Mouse (Mus musculus): ENCODE measurements around the gene Gcn1l1. TPM values are rescaled to one million over a fixed set of nuclear protein-coding genes. Genes with fewer than 3 reads are reported as not detected.

Gene Gcn1l1
- polyA plus RNA-seq (2014; fragmentation: Illumina TruSeq; extraction: RNeasy Lipid Tissue Mini Kit (QIAGEN cat#74804); ENCODE audit: low read depth, low replicate concordance) = 4.3 TPM

DNA sequence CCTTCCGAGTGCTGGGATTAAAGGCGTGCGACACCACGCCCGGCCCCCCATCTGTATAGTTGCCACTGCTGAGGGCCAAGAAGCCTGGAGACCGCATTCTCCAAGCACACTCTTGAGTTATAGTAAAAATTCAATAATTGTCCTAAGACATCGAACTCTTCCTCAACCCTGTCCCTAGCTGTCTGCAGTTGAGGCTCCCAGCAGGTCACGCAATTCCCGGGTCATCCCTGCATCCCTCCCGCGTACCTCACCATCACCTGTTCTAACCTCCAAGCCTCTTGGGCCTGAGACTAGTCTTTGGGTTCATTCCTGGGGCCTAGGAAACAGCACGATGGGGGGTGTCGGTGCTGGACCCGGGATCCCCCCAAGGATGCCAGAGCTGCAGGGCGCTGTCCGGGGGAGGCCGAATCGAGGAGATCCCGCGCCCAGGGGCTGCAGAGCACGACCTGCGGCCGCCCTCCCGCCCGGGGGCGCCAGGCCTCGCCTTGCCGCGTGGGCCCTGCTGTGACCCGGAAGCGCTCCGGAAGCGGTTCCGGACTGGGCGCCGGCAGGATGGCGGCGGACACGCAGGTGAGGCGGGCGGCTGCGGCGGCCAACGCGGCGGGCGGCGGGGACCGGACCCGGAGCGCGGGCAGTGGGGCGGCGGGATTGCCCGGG is at the start of gene Gcn1l1:
Gcn1l1 (plus strand) TSS at position 518 of the 657 bp plus-strand sequence.

DNA sequence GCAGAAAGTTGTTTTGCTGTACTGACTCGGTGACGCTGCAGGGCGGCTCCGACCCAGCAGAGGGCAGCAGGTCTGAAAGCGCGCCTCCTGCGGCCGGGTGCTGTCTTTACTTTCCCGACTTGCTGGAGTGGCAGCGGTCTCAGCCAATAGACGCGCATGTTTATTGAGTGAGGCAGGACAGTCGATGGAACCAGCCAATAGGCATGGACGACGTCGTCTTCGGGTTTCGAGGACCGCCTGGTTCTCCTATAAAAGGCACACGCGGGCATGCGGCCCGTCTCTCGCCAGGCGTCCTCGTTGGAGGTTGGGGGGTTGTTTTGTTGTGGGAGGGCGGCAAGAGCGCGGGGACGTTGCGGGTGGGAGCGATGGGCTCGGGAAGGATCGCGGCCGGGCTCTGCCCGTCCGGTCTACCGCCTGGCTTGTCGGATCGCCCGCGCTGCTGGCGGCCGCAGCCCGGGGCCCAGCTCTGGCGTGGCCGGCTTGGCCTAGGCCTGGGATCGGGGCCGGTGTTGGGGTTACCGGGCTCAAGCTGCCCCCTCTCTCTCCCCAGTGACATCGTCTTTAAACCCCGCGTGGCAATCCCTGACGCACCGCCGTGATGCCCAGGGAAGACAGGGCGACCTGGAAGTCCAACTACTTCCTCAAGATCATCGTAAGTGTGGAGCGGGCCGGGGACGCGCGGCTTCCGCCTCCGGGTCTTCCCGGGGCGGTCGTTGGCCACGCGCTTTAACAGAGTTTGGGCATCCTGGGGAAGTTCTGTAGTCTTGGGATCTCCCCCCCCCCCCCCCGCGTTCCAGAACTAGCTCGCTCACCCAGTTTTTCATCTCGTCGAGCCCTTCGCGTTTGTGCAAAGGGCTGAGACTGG is 5.6 kb upstream of the Gcn1l1 start, which contains the start of gene Rplp0:
Rplp0 (plus strand) TSS at position 231 of the 865 bp plus-strand sequence.

DNA sequence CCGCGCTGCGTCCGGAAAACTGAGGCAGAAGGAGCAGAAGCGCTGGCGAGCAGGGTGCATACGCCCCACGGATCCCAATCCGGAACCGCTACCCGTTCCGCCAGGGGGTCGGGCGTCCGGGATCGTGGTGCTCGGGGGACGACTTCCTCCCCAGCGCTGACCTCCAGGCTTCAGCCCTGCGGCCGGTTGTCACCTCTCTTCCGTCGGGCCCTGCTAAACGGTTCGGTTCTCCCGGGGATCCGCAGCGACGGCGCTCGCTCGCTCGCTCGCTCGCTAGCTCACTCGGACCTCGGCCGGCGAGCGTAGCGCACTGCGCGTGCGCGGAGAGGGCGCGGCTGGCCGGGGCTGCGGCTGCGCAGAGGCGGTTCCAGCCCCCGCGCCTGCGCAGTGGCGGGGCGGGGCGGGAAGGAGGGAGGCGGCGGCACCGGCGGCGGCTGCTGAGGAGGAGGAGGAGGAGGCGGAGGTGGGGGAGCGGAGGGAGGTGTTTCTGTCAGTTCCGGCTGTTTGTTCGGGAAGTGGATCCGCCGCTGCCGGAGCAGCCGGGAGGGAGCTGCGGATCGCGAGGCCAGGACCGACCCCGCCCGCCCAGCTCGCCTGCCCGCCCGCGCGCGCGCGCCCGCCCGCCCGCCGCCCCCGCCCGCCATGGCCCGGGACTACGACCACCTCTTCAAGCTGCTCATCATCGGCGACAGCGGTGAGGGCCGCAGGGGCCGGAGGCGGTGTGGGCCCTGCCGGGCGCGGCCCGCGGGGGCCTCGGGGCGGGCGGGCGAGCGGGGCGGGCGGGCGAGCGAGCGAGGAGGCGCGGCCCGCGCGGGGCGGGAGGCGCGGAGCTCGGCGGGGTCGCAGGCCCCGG is 66.7 kb downstream of the Gcn1l1 start, which contains the start of gene Rab35:
Rab35 (plus strand) TSS at position 404 of the 853 bp plus-strand sequence.

Other genes starting within 250 kb of the Gcn1l1 start
- gene Srsf9, start 238.1 kb upstream of the Gcn1l1 start, polyA plus RNA-seq (2014; fragmentation: Illumina TruSeq; extraction: RNeasy Lipid Tissue Mini Kit (QIAGEN cat#74804); ENCODE audit: low read depth, low replicate concordance) = 43.0 TPM
- 27.7 TPM for gene Gatc, start 224.1 kb upstream of the Gcn1l1 start, polyA plus RNA-seq (2014; fragmentation: Illumina TruSeq; extraction: RNeasy Lipid Tissue Mini Kit (QIAGEN cat#74804); ENCODE audit: low read depth, low replicate concordance)
- 3.8 TPM for gene Triap1, start 224.0 kb upstream of the Gcn1l1 start, polyA plus RNA-seq (2014; fragmentation: Illumina TruSeq; extraction: RNeasy Lipid Tissue Mini Kit (QIAGEN cat#74804); ENCODE audit: low read depth, low replicate concordance)
- 36.1 TPM for gene Cox6a1, start 216.3 kb upstream of the Gcn1l1 start, polyA plus RNA-seq (2014; fragmentation: Illumina TruSeq; extraction: RNeasy Lipid Tissue Mini Kit (QIAGEN cat#74804); ENCODE audit: low read depth, low replicate concordance)
- gene Msi1, start 135.7 kb upstream of the Gcn1l1 start, polyA plus RNA-seq (2014; fragmentation: Illumina TruSeq; extraction: RNeasy Lipid Tissue Mini Kit (QIAGEN cat#74804); ENCODE audit: low read depth, low replicate concordance) = 11.8 TPM
- gene Pla2g1b, start 99.0 kb upstream of the Gcn1l1 start, polyA plus RNA-seq (2014; fragmentation: Illumina TruSeq; extraction: RNeasy Lipid Tissue Mini Kit (QIAGEN cat#74804); ENCODE audit: low read depth, low replicate concordance) = not detected
- 15.1 TPM for gene Sirt4, start 80.5 kb upstream of the Gcn1l1 start, polyA plus RNA-seq (2014; fragmentation: Illumina TruSeq; extraction: RNeasy Lipid Tissue Mini Kit (QIAGEN cat#74804); ENCODE audit: low read depth, low replicate concordance)
- gene Pxn, start 58.6 kb upstream of the Gcn1l1 start, polyA plus RNA-seq (2014; fragmentation: Illumina TruSeq; extraction: RNeasy Lipid Tissue Mini Kit (QIAGEN cat#74804); ENCODE audit: low read depth, low replicate concordance) = 7.3 TPM
- 37.4 TPM for gene Rplp0, start 5.8 kb upstream of the Gcn1l1 start, polyA plus RNA-seq (2014; fragmentation: Illumina TruSeq; extraction: RNeasy Lipid Tissue Mini Kit (QIAGEN cat#74804); ENCODE audit: low read depth, low replicate concordance)
- gene Rab35, start 66.7 kb downstream of the Gcn1l1 start, polyA plus RNA-seq (2014; fragmentation: Illumina TruSeq; extraction: RNeasy Lipid Tissue Mini Kit (QIAGEN cat#74804); ENCODE audit: low read depth, low replicate concordance) = 3.6 TPM
- 0.92 TPM for gene Bicdl1, start 166.4 kb downstream of the Gcn1l1 start, polyA plus RNA-seq (2014; fragmentation: Illumina TruSeq; extraction: RNeasy Lipid Tissue Mini Kit (QIAGEN cat#74804); ENCODE audit: low read depth, low replicate concordance)

All from testis, adult 10 weeks (tissue).